Mouse (Mus musculus): ENCODE measurements around the gene Trio. TPM values are rescaled to one million over a fixed set of nuclear protein-coding genes. Genes with fewer than 3 reads are reported as not detected.

The Trio gene
- polyA plus RNA-seq, 1 experiment from 2014 or later = 64.8 TPM

DNA sequence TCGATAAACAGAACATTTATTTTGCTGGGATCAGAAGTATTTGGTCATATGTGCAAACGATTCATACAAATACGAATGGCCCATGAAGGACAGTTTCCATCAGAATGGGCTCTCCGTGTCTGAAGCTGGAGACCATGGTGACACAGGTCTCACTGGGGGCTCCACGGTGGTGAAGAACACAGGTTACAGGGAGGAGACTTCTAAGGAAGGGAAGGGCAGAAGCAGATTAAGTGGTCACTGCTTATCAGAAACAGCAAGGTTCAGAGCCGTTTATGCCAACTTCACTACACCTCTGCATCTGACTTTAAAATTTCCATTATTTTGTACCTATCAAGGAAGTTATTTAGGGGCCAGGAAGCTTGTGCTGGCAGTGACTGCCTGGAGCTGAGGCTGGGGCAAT, 161.3 kb downstream of the Trio start:
- Histone ChIP-seq H3K9me3 (no peaks in the 10 kb centered on the region), H3K4me2 (replicated peaks) (no peak overlapping the region), H3K27ac (no peak overlapping the region), H3K4me1 (0 out of 2 replicates have a peak, but pooled peaks cover 8% of the 10 kb centered on the region), H3K36me3 (peaks cover 48% of the 10 kb centered on the region), H3K4me3 (no peak overlapping the region), H3K27me3 (no peaks in the 10 kb centered on the region), H3K9ac (no peak overlapping the region)
- 94% methylated on average over 6 of the region's 6 CpGs for WGBS
- ATAC-seq (ENCODE audit: low FRiP score, low read depth) = no peak

DNA sequence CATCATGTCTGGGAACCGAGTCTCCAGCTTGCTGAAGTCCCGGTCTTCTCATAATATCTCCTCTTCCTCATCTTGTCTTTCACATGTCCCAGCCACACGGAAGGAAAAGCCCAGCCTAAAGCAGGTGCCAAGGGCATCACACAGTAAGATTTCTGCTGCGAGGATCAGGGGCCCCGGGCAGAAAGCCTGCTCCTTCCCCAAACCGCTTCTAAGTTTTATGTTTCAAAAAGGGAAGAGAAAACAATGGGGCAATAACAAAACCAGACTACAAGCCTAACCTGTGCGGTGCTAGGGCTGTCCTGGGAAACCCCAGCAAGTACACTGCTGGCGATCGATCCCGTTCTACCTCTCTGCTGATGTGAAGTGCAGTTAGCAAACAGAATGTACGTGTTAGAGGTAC, 162.7 kb downstream of the Trio start:
- Histone ChIP-seq H3K27me3 (no peaks in the 10 kb centered on the region), H3K9me3 (no peaks in the 10 kb centered on the region), H3K36me3 (peaks cover 48% of the 10 kb centered on the region), H3K27ac (no peak overlapping the region), H3K9ac (no peak overlapping the region), H3K4me3 (no peak overlapping the region), H3K4me2 (replicated peaks) (no peak overlapping the region), H3K4me1 (0 out of 2 replicates have a peak, but pooled peaks cover 8% of the 10 kb centered on the region)
- no peak for ATAC-seq (ENCODE audit: low FRiP score, low read depth)
- 87% methylated on average over 11 of the region's 11 CpGs for WGBS

- no peak overlapping the region for H3K4me2 ChIP-seq (replicated peaks)
- no peaks in the 10 kb centered on the region for H3K27me3 ChIP-seq
- no peaks in the 10 kb centered on the region for H3K4me1 ChIP-seq
- peaks cover 56% of the 10 kb centered on the region for H3K36me3 ChIP-seq
- no peak overlapping the region for H3K4me3 ChIP-seq
- ATAC-seq (ENCODE audit: low FRiP score, low read depth) = no peak
- 90% methylated on average over 14 of the region's 14 CpGs for WGBS
- no peaks in the 10 kb centered on the region for H3K9me3 ChIP-seq
- H3K9ac ChIP-seq = no peak overlapping the region
- H3K27ac ChIP-seq = no peak overlapping the region
Measured at GRCm38 (mm10) chr15:27860439-27860838, 165.2 kb downstream of the Trio start.

DNA sequence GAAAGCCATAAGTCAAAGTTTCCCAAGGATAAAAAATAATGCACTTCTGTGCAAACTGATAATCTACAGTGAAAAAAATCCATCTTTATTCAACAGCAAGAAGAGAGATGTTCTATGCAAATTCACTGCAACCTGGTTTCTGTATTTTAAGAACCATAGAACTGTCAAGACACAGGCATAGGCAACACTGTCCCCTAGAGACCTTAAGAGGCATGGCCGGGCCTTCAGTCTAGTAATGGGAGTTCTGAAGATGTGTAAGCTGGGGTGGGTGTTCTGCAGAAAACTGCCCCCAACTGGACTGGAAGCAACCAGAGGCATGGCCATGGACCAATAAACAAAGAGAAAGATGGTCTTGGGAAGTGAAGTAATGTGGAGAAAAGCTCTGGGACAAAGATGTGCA, 166.1 kb downstream of the Trio start:
- 83% methylated on average over 1 of the region's 1 CpGs for WGBS
- ATAC-seq (ENCODE audit: low FRiP score, low read depth) = no peak
- H3K4me1 ChIP-seq = no peaks in the 10 kb centered on the region

DNA sequence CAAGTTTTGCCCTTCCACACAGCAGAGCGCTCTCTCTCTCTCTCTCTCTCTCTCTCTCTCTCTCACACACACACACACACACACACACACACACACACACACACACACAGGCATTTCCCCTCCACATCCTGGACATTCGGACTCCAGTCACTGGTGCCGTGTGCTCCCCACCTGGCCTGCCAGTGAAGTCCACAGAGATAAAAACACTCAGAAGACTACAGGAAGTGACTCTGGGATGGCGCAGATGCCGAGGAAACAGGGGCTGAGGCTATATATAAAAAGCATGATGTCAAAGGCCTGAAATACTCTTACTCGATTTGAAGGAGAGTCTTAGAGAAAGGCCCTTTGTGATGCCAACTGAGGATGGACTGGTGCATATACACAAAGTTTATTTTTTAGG, 166.5 kb downstream of the Trio start:
- 74% methylated on average over 6 of the region's 6 CpGs for WGBS
- no peak overlapping the region for H3K4me2 ChIP-seq (replicated peaks)
- ATAC-seq (ENCODE audit: low FRiP score, low read depth) = no peak

More for the DNA sequence above, 166.1 kb downstream of the Trio start:
- no peak overlapping the region for H3K27ac ChIP-seq
- no peak overlapping the region for H3K4me3 ChIP-seq
- no peaks in the 10 kb centered on the region for H3K9me3 ChIP-seq
- no peaks in the 10 kb centered on the region for H3K27me3 ChIP-seq
- H3K9ac ChIP-seq = no peak overlapping the region
- peaks cover 54% of the 10 kb centered on the region for H3K36me3 ChIP-seq
- H3K4me2 ChIP-seq (replicated peaks) = no peak overlapping the region

GRCm38 (mm10) chr15:27858179-27858819, 167.3 kb downstream of the Trio start:
- H3K27me3 ChIP-seq = no peaks in the 10 kb centered on the region
- H3K9me3 ChIP-seq = no peaks in the 10 kb centered on the region
- no peaks in the 10 kb centered on the region for H3K4me1 ChIP-seq
- WGBS = 80% methylated on average over 7 of the region's 7 CpGs
- no peak overlapping the region for H3K4me2 ChIP-seq (replicated peaks)
- H3K36me3 ChIP-seq = peaks cover 57% of the 10 kb centered on the region
- H3K4me3 ChIP-seq = no peak overlapping the region
- no peak for ATAC-seq (ENCODE audit: low FRiP score, low read depth)
- no peak overlapping the region for H3K27ac ChIP-seq
- no peak overlapping the region for H3K9ac ChIP-seq

More for the DNA sequence above, 166.5 kb downstream of the Trio start:
- Histone ChIP-seq H3K4me1 (no peaks in the 10 kb centered on the region), H3K4me3 (no peak overlapping the region), H3K9me3 (no peaks in the 10 kb centered on the region), H3K36me3 (peaks cover 54% of the 10 kb centered on the region), H3K27me3 (no peaks in the 10 kb centered on the region), H3K27ac (no peak overlapping the region), H3K9ac (no peak overlapping the region)

- H3K4me1 ChIP-seq = no peaks in the 10 kb centered on the region
- no peak overlapping the region for H3K27ac ChIP-seq
- H3K36me3 ChIP-seq = peaks cover 64% of the 10 kb centered on the region
- no peak overlapping the region for H3K9ac ChIP-seq
- H3K4me3 ChIP-seq = no peak overlapping the region
- 86% methylated on average over 7 of the region's 7 CpGs for WGBS
- H3K9me3 ChIP-seq = no peaks in the 10 kb centered on the region
- no peaks in the 10 kb centered on the region for H3K27me3 ChIP-seq
- no peak for ATAC-seq (ENCODE audit: low FRiP score, low read depth)
- H3K4me2 ChIP-seq (replicated peaks) = no peak overlapping the region
Measured at GRCm38 (mm10) chr15:27857242-27857641, 168.4 kb downstream of the Trio start.

DNA sequence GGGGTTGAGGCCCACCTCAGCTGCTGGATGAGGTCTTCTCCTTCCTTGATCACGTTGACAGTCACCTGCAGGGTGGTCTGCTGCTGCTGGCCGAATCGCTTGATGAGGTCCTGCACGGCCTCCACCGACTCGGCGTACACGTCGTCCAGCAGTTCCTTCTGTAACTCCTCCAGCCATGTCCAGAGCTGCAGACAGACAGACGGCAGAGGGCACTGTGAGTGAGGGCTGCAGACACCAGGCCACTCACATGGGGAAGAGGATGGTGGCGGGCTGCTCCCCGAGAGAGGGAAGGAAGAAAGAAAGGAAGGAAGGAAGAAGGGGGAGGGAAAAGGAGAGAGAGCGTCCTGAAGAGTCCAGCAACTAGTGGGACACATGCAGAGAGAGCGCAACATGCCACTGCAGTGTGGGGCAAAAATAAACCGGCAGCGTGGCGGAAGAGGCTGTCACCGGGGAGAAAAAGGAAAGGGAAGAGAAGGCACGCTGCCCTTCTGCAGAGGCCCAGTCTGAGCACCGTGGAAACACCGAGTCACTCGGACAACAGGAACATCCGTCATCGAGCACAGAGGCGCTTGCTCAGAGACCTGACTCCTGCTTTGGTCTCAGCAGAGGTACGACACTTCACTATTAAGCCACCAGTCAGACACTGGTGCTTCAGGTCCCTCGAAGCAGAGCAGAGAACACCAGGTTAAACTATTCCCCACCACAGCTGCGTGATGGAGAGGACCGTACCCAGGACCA, 169.4 kb downstream of the Trio start:
- ATAC-seq (ENCODE audit: low FRiP score, low read depth) = no peak

GRCm38 (mm10) chr15:27851312-27851711, 174.3 kb downstream of the Trio start:
- H3K9me3 ChIP-seq = no peaks in the 10 kb centered on the region
- WGBS = 60% methylated on average over 6 of the region's 6 CpGs
- H3K36me3 ChIP-seq = peaks cover 92% of the 10 kb centered on the region
- H3K4me3 ChIP-seq = no peak overlapping the region
- no peak overlapping the region for H3K27ac ChIP-seq
- H3K4me1 ChIP-seq = 0 out of 2 replicates have a peak, but pooled peaks cover 3% of the 10 kb centered on the region
- H3K27me3 ChIP-seq = no peaks in the 10 kb centered on the region
- no peak overlapping the region for H3K4me2 ChIP-seq (replicated peaks)
- peak; percentile 45; the same call in 1 of the 2 replicates for ATAC-seq (ENCODE audit: low FRiP score, low read depth)
- H3K9ac ChIP-seq = no peak overlapping the region

More for the DNA sequence above, 169.4 kb downstream of the Trio start:
- Histone ChIP-seq H3K9ac (no peak overlapping the region), H3K4me3 (no peak overlapping the region), H3K36me3 (peaks cover 69% of the 10 kb centered on the region), H3K9me3 (no peaks in the 10 kb centered on the region), H3K4me2 (replicated peaks) (no peak overlapping the region), H3K27ac (no peak overlapping the region), H3K4me1 (0 out of 2 replicates have a peak, but pooled peaks cover under 1% of the 10 kb centered on the region), H3K27me3 (no peaks in the 10 kb centered on the region)
- WGBS = 73% methylated on average over 29 of the region's 29 CpGs

DNA sequence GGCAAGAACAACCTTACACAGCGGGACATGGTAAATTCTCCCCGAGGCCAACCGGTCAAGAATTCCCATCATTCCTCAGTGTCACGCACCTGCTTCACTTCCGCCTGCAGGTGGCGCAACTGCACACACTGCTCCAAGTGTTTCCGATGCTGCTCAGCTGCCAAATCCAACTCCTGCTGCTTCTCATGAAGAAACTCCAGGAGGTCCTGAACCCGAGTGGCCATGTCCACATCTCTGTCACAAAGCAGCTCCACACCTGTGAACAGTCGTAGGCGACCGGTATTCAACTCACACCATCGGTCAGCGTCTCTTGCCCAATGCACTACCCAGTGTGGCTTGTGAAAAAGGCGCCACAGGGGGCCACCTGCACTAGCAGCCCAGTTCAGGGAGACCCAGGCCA, 174.7 kb downstream of the Trio start:
- Histone ChIP-seq H3K36me3 (peaks cover 92% of the 10 kb centered on the region), H3K4me3 (no peak overlapping the region), H3K27me3 (no peaks in the 10 kb centered on the region), H3K9me3 (no peaks in the 10 kb centered on the region), H3K27ac (no peak overlapping the region), H3K4me2 (replicated peaks) (no peak overlapping the region), H3K4me1 (0 out of 2 replicates have a peak, but pooled peaks cover 3% of the 10 kb centered on the region), H3K9ac (no peak overlapping the region)
- WGBS = 81% methylated on average over 14 of the region's 14 CpGs
- peak; percentile 42; the same call in 1 of the 2 replicates for ATAC-seq (ENCODE audit: low FRiP score, low read depth)

DNA sequence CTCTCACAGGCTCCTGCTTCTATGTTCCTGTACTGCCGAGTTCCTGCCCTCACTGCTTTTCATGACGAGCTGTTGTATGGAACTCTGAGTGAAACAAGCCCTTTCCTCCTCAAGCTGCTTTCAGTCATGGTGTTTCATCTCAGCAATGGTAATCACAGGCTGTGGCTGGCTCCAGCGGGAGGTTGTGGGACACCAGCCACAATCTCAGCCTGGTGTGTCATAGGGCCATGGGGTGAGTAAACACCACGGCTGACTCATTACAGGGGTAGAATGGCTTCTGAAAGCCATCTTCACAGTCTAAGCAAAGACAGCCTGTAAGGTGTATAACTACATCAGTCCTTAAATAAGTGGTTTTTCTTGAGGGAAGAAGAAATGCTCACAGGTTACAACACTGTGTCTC, 175.7 kb downstream of the Trio start:
- peaks cover 94% of the 10 kb centered on the region for H3K36me3 ChIP-seq
- no peak overlapping the region for H3K27ac ChIP-seq
- H3K27me3 ChIP-seq = no peaks in the 10 kb centered on the region
- no peak overlapping the region for H3K4me3 ChIP-seq
- WGBS = 92% methylated on average over 4 of the region's 4 CpGs
- no peak for ATAC-seq (ENCODE audit: low FRiP score, low read depth)
- no peak overlapping the region for H3K9ac ChIP-seq
- no peak overlapping the region for H3K4me2 ChIP-seq (replicated peaks)
- H3K4me1 ChIP-seq = 0 out of 2 replicates have a peak, but pooled peaks cover 3% of the 10 kb centered on the region
- no peaks in the 10 kb centered on the region for H3K9me3 ChIP-seq

DNA sequence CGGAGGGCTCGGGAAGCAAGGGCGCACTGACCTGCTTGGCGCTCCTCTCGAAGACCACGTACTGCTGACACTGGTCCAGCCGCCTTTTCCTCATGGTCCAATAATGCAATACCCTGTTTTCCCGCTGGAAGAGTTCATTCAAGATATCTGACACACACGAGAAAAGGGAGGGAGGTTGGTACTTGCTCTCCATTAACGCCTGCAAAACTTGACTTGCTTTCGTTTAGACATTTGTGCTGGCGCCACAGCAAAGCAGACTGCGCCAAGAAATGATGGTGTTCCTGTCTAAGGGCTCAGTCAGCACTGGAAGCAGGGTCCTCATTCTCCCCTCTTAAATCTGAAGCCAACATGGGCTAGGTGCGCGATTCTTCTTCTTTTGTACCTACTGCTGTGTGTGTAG, 184.0 kb downstream of the Trio start:
- no peak overlapping the region for H3K9ac ChIP-seq
- H3K27ac ChIP-seq = no peak overlapping the region
- no peaks in the 10 kb centered on the region for H3K9me3 ChIP-seq
- no peaks in the 10 kb centered on the region for H3K27me3 ChIP-seq
- WGBS = 87% methylated on average over 15 of the region's 15 CpGs
- H3K36me3 ChIP-seq = peaks cover 90% of the 10 kb centered on the region
- no peak for ATAC-seq (ENCODE audit: low FRiP score, low read depth)
- H3K4me3 ChIP-seq = no peak overlapping the region
- no peaks in the 10 kb centered on the region for H3K4me1 ChIP-seq
- H3K4me2 ChIP-seq (replicated peaks) = no peak overlapping the region
